Mouse (Mus musculus): ENCODE measurements around the gene Sirt4. TPM values are rescaled to one million over a fixed set of nuclear protein-coding genes. Genes with fewer than 3 reads are reported as not detected.

The Sirt4 gene
- total and polyA plus RNA-seq, 2 experiments from 2014 or later: 15.4 to 29.0 TPM

DNA sequence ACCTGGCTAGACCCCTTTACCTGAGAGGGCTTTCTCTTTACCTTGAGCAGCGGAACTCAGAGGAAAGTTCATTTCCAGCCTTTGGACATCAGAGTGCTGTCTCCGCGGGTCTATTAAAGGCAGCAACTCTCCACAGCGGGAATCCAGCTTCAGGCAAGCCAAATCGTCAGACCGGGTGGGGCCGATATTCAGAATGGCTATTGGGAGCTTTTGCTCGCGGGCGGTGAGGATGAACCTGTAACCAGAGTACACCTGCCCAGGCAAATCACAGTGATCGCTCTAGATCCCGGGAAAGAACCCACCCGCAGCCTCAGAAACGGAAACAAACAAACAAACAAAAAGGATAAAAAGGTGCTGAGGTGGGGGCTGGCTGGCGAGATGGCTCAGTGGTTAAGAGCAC, 5.0 kb downstream of the Sirt4 start:
- no peak for ATAC-seq (ENCODE audit: insufficient read depth, low read depth)
- Histone ChIP-seq H3K9ac (replicated peaks; ENCODE audit: low read depth, low read length) (no peak overlapping the region), H3K36me3 (replicated peaks; ENCODE audit: control insufficient read depth, insufficient read depth, low read length) (peaks cover 13% of the 10 kb centered on the region), H3K4me1 (ENCODE audit: control insufficient read depth, insufficient read depth) (no peaks in the 10 kb centered on the region), H3K4me2 (ENCODE audit: low read depth, low read length) (no peak overlapping the region), H3K4me3 (ENCODE audit: low read depth, low read length) (no peak overlapping the region), H3K9me3 (replicated peaks; ENCODE audit: control insufficient read depth, low read length) (no peaks in the 10 kb centered on the region), H3K27me3 (ENCODE audit: control insufficient read depth, insufficient read depth, low read length) (no peaks in the 10 kb centered on the region), H3K27ac (ENCODE audit: low read depth) (no peak overlapping the region)
- DNase-seq (ENCODE audit: low spot score): no peak
- TF ChIP-seq EP300 (IDR thresholded peaks at IDR 0.05; ENCODE audit: low read depth) (no peak), CTCF (IDR thresholded peaks at IDR 0.05; ENCODE audit: low read depth) (no peak)
- WGBS: 70% methylated on average over 15 of the region's 15 CpGs

DNA sequence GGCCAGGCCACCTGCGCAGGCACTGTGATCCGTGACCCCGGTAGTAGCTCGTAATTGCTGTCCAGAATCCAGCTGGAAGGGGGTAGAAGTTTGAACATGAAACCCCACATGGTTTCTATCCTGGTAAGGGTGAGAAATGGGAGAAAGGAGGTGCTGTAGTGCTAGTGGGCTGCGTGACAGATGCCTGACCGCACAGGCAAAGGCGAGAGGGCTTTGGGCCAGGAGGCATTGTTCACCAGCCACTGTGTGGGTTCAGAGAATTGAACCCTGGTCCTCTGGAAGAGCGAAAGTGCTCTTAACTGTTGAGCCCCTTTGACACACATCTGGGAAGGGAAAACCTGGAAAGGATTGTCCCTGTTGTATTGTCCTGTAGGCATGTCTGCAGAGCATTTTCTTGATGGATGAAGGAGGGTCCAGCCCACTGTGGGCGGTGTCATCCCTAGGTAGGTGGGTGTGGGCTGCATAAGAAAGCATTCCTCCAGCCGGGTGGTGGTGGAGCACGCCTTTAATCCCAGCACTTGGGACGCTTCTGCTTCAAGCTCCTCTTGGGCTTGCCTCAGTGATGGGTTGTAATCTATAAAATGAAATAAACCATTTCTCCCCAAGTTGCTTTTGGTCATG, 8.3 kb downstream of the Sirt4 start:
- no peak overlapping the region for H3K27ac ChIP-seq (ENCODE audit: low read depth)
- ATAC-seq (ENCODE audit: insufficient read depth, low read depth): peak; percentile 21; the same call in 1 of the 2 replicates

DNA sequence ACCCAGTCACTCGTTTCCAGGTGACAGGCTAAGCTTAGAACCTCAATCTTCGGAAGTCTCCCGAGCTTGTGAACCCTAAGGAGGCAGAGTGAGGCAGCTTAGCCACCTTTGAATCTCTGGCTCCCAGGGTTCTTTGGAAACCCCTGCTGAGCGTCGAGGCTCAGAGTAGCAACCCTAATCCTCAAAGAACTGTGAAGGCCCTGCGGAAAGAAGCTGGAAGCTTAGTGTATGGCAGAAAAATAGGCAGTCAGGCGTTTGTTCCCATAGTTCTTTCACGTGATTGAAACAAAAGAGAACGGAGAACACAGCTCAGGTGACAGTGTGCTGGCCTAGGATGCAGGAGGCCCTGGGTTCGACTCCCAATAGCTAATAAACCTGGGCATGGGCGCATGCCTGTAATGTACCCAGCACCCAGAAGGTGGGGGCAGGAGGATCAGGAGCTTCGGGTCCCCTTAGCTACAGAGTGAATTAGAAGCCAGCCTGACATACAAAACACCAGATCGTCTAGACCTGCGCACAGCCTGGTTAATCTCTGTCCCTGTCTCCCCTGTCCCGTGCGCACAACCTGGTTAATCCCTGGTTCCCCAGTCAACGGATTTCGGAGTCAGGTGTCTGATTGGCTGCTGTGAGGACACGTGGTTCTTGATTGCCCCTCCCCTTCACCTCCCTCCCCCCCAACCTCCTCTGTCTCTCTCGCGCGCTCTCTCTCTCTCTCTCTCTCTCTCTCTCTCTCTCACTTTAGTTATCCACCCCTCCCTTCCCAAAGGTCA, 9.0 kb downstream of the Sirt4 start:
- Histone ChIP-seq H3K4me2 (ENCODE audit: low read depth, low read length) (peak overlapping the region; percentile 57), H3K4me3 (ENCODE audit: low read depth, low read length) (peak overlapping the region; percentile 25), H3K27me3 (ENCODE audit: control insufficient read depth, insufficient read depth, low read length) (0 out of 2 replicates have a peak, but pooled peaks cover 3% of the 10 kb centered on the region), H3K9ac (replicated peaks; ENCODE audit: low read depth, low read length) (peak overlapping the region; percentile 21; the same call in 1 of the 2 replicates), H3K4me1 (ENCODE audit: control insufficient read depth, insufficient read depth) (no peaks in the 10 kb centered on the region), H3K27ac (ENCODE audit: low read depth) (no peak overlapping the region), H3K9me3 (replicated peaks; ENCODE audit: control insufficient read depth, low read length) (no peaks in the 10 kb centered on the region), H3K36me3 (replicated peaks; ENCODE audit: control insufficient read depth, insufficient read depth, low read length) (peaks cover 13% of the 10 kb centered on the region)
- DNase-seq (ENCODE audit: low spot score): peak; percentile 67
- TF ChIP-seq CTCF (IDR thresholded peaks at IDR 0.05; ENCODE audit: low read depth) (no peak), EP300 (IDR thresholded peaks at IDR 0.05; ENCODE audit: low read depth) (no peak)
- 15% methylated on average over 20 of the region's 22 CpGs for WGBS
- peak; percentile 86 for ATAC-seq (ENCODE audit: insufficient read depth, low read depth)

More for the DNA sequence above, 8.3 kb downstream of the Sirt4 start:
- Histone ChIP-seq H3K9ac (replicated peaks; ENCODE audit: low read depth, low read length) (peak overlapping the region; percentile 21; the same call in 1 of the 2 replicates), H3K4me1 (ENCODE audit: control insufficient read depth, insufficient read depth) (no peaks in the 10 kb centered on the region), H3K4me2 (ENCODE audit: low read depth, low read length) (peak overlapping the region; percentile 57), H3K4me3 (ENCODE audit: low read depth, low read length) (peak overlapping the region; percentile 25), H3K27me3 (ENCODE audit: control insufficient read depth, insufficient read depth, low read length) (no peaks in the 10 kb centered on the region), H3K36me3 (replicated peaks; ENCODE audit: control insufficient read depth, insufficient read depth, low read length) (peaks cover 13% of the 10 kb centered on the region), H3K9me3 (replicated peaks; ENCODE audit: control insufficient read depth, low read length) (no peaks in the 10 kb centered on the region)
- DNase-seq (ENCODE audit: low spot score): no peak
- TF ChIP-seq EP300 (IDR thresholded peaks at IDR 0.05; ENCODE audit: low read depth) (no peak), CTCF (IDR thresholded peaks at IDR 0.05; ENCODE audit: low read depth) (no peak)
- 39% methylated on average over 12 of the region's 12 CpGs for WGBS

DNA sequence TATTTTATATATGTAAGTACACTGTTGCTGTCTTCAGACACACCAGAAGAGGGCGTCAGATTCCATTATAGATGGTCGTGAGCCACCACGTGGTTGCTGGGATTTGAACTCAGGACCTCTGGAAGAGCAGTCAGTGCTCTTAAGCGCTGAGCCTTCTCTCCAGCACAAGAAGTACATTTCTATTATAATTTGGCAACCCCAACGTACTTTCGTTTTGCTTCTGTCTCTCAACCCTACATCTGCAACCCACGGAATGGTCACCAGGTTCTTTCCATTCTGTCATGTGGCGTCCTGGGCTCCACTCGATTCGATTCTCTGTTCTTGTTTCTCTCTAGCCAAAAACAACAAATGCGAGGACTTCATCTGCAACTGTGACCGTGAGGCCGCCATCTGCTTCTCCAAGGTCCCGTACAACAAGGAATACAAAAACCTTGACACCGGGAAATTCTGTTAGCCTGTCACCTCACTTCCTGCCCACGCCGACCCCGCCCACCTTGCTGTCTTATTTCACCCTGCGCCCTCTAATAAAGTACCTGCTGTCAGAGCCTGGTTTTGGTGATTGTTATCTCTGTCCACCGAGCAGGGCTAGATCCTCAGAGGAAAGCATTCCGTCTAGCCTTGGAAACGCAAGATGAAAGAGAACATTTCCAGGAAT, 10.2 kb downstream of the Sirt4 start:
- Histone ChIP-seq H3K9me3 (replicated peaks; ENCODE audit: control insufficient read depth, low read length) (no peaks in the 10 kb centered on the region), H3K36me3 (replicated peaks; ENCODE audit: control insufficient read depth, insufficient read depth, low read length) (peaks cover 4% of the 10 kb centered on the region), H3K4me3 (ENCODE audit: low read depth, low read length) (0 out of 2 replicates have a peak overlapping the region, but pooled peaks have one; percentile 9), H3K9ac (replicated peaks; ENCODE audit: low read depth, low read length) (no peak overlapping the region), H3K27ac (ENCODE audit: low read depth) (no peak overlapping the region), H3K4me1 (ENCODE audit: control insufficient read depth, insufficient read depth) (no peaks in the 10 kb centered on the region), H3K4me2 (ENCODE audit: low read depth, low read length) (peak overlapping the region; percentile 31), H3K27me3 (ENCODE audit: control insufficient read depth, insufficient read depth, low read length) (0 out of 2 replicates have a peak, but pooled peaks cover 5% of the 10 kb centered on the region)
- whole genome bisulfite sequencing: 57% methylated on average over 22 of the region's 22 CpGs
- DNase-seq (ENCODE audit: low spot score): peak; percentile 33
- ATAC-seq (ENCODE audit: insufficient read depth, low read depth): no peak
- TF ChIP-seq CTCF (IDR thresholded peaks at IDR 0.05; ENCODE audit: low read depth): no peak
- no peak for TF ChIP-seq EP300 (IDR thresholded peaks at IDR 0.05; ENCODE audit: low read depth)

DNA sequence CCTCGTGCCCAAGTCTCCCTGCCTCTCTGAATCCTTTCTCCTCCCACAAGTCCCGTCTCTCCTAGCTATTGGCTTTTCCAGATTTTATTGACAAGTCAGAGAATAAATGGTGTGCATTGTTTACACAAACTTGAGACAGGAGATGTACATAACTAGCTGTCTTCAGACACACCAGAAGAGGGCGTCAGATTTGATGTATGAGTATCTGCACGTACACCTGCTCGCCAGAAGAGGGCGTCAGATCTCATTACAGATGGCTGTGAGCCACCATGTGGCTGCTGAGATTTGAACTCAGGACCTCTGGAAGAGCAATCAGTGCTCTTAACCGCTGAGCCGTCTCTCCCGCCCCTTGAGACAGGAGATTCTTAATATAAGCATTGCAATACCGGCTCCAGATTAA, 11.3 kb downstream of the Sirt4 start:
- 0 out of 2 replicates have a peak, but pooled peaks cover 5% of the 10 kb centered on the region for H3K27me3 ChIP-seq (ENCODE audit: control insufficient read depth, insufficient read depth, low read length)
- H3K9ac ChIP-seq (replicated peaks; ENCODE audit: low read depth, low read length): no peak overlapping the region
- TF ChIP-seq EP300 (IDR thresholded peaks at IDR 0.05; ENCODE audit: low read depth) (no peak), CTCF (IDR thresholded peaks at IDR 0.05; ENCODE audit: low read depth) (no peak)
- no peak overlapping the region for H3K4me3 ChIP-seq (ENCODE audit: low read depth, low read length)
- ATAC-seq (ENCODE audit: insufficient read depth, low read depth) (no peak), DNase-seq (ENCODE audit: low spot score) (no peak)
- H3K36me3 ChIP-seq (replicated peaks; ENCODE audit: control insufficient read depth, insufficient read depth, low read length): 0 out of 2 replicates have a peak, but pooled peaks cover 2% of the 10 kb centered on the region
- no peaks in the 10 kb centered on the region for H3K4me1 ChIP-seq (ENCODE audit: control insufficient read depth, insufficient read depth)
- H3K9me3 ChIP-seq (replicated peaks; ENCODE audit: control insufficient read depth, low read length): no peaks in the 10 kb centered on the region
- H3K27ac ChIP-seq (ENCODE audit: low read depth): no peak overlapping the region
- 71% methylated on average over 10 of the region's 10 CpGs for WGBS
- H3K4me2 ChIP-seq (ENCODE audit: low read depth, low read length): no peak overlapping the region
